Mouse (Mus musculus) kidney, postnatal 0 days (tissue): Measurements from ENCODE around the gene Sertad3. TPM values are rescaled to one million over a fixed set of nuclear protein-coding genes. Genes with fewer than 3 reads are reported as not detected.

Experiments
- ATAC-seq: fragments of 200-750 bp; cut with Nextera tagmentation; replicated peaks from 2 replicates; pipeline ENCODE4 v1.8.0; 2017; ENCODE audit warnings: low read depth, moderate number of reproducible peaks, moderate TSS enrichment, moderate library complexity; ENCODE audit not compliant: low FRiP score
- DNase-seq: peaks from one replicate; pipeline ENCODE4 v3.0.0-alpha.2; 2016; ENCODE audit warnings: low spot score
- H3K27ac ChIP-seq: fragments of 300-500 bp; sonication (generic); 2 replicates; pipeline ENCODE4 v1.5.1; 2014; ENCODE audit warnings: mild to moderate bottlenecking
- H3K27me3 ChIP-seq: fragments of 300-500 bp; sonication (generic); 2 replicates; pipeline ENCODE4 v1.6.1; 2014; ENCODE audit warnings: low read length, mixed read lengths; ENCODE audit not compliant: insufficient read depth
- H3K36me3 ChIP-seq: fragments of 300-500 bp; sonication (generic); 2 replicates; pipeline ENCODE4 v1.6.1; 2014; ENCODE audit warnings: low read length, mixed read lengths; ENCODE audit not compliant: insufficient read depth
- H3K4me1 ChIP-seq: fragments of 300-500 bp; sonication (generic); replicated peaks from 2 replicates; pipeline ENCODE4 v1.6.1; 2014; ENCODE audit warnings: antibody characterized with exemption, low read length, mixed read lengths; ENCODE audit not compliant: insufficient read depth
- H3K4me2 ChIP-seq: fragments of 300-500 bp; sonication (generic); 2 replicates; pipeline ENCODE4 v1.6.1; 2014; ENCODE audit warnings: mild to moderate bottlenecking, low read length, moderate library complexity, mixed read lengths
- H3K4me3 ChIP-seq: fragments of 300-500 bp; sonication (generic); replicated peaks from 2 replicates; pipeline ENCODE4 v1.5.1; 2014; ENCODE audit warnings: low read depth, low read length
- H3K9ac ChIP-seq: fragments of 300-500 bp; sonication (generic); 2 replicates; pipeline ENCODE4 v1.6.1; 2014; ENCODE audit warnings: low read depth, low read length
- H3K9me3 ChIP-seq: fragments of 300-500 bp; sonication (generic); replicated peaks from 2 replicates; pipeline ENCODE4 v1.6.1; 2016; ENCODE audit warnings: low read length, inconsistent platforms, mixed read lengths
- CTCF ChIP-seq: IDR thresholded peaks from 2 replicates; pipeline ENCODE4 v1.5.1; 2016; ENCODE audit warnings: antibody characterized with exemption, low read depth, mild to moderate bottlenecking, moderate library complexity
- WGBS: fragments of 180-500 bp; shearing (Covaris S2); extraction: QIAGEN DNeasy Blood & Tissue Kit; methylation state at CpG from one replicate; pipeline ENCODE4 v1.1.7; 2014; 5-methylcytosine and 5-hydroxymethylcytosine counted together
- polyA plus RNA-seq: library from polyadenylated mRNA; unstranded; fragments of >200 nt; fragmentation: Nextera tagmentation; extraction: Ambion mirVana; gene quantifications from 2 replicates; pipeline ENCODE4 v1.2.1, GENCODE M21; 2015

Gene Sertad3
- 24.0 and 25.3 TPM in 2 replicates for polyA plus RNA-seq

DNA sequence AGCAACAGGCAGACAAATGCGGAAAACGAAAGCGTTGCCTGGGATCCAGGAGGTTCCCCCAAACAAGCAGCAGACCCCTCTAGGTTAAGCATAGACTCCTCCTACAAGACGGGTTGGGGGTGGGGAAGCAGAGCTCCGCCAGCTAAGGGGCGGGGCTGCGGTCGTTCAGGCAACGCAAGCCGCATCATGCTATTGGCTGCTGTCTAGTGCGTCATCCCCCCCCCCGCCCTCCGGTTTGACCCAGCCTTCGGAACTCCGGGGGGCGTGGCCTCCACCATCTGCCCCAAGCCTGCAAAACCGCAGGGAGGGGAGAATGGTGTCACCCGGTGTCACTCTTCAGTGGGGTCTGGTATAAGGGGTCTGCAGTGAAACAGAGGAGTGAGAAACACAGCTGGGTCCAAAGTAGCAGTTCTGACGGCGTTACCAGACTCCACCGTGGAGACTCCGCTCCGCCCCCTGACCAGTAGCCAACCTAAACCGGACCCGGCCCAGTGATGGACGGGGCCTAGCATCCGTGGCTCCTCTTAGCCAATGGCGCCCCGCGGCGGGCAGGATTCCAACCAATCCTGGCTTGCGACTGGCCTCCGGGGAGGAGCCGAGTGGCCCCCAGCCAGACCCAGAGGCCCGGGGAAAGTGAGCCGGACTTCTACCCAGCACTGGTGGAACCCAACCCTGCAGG is at the start of gene Sertad3:
Sertad3 (plus strand) TSS at position 613 of the 679 bp plus-strand sequence.
- DNase-seq (peak; percentile 99), ATAC-seq (peak; percentile 94)
- WGBS: under 1% methylated on average over 36 of the region's 36 CpGs
- TF ChIP-seq CTCF: peak; percentile 18; the same call in 1 of the 2 replicates
- Histone ChIP-seq H3K4me3 (peak within 1 kb of the TSS; percentile 73), H3K27ac (peak within 1 kb of the TSS; percentile 94), H3K4me1 (peaks cover 6% of the 10 kb centered on the region), H3K27me3 (no peaks in the 10 kb centered on the region), H3K9ac (peak within 1 kb of the TSS; percentile 66), H3K9me3 (no peaks in the 10 kb centered on the region), H3K36me3 (peaks cover 5% of the 10 kb centered on the region; the same call in 1 of the 2 replicates), H3K4me2 (peak within 1 kb of the TSS; percentile 63)

DNA sequence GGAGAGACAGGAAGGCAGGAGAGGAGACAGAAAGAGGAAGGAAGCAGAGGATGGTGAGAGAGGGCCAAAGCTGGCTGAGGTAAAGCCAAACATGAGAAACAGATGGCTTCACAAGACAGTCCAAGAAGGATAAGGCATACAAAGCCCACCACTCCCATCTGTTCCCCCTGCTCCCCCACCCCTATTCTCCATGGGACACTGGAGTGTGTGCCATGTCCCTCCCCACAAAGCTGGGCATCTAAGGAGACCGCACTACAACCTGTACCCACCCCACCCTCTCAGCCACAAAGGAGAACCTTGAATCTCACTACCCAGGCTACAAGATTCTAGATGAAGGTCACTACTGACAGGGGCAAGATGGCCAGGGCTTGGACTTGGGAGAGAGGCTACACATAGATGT is 46.2 kb upstream of the Sertad3 start:
- Histone ChIP-seq H3K4me3 (no peak overlapping the region), H3K4me1 (no peaks in the 10 kb centered on the region), H3K9me3 (no peaks in the 10 kb centered on the region; the same call in 1 of the 2 replicates), H3K4me2 (no peak overlapping the region), H3K27ac (no peak overlapping the region), H3K27me3 (no peaks in the 10 kb centered on the region), H3K36me3 (no peaks in the 10 kb centered on the region), H3K9ac (no peak overlapping the region)
- DNase-seq (no peak), ATAC-seq (no peak)
- TF ChIP-seq CTCF: no peak
- 95% methylated on average over 1 of the region's 1 CpGs for WGBS

DNA sequence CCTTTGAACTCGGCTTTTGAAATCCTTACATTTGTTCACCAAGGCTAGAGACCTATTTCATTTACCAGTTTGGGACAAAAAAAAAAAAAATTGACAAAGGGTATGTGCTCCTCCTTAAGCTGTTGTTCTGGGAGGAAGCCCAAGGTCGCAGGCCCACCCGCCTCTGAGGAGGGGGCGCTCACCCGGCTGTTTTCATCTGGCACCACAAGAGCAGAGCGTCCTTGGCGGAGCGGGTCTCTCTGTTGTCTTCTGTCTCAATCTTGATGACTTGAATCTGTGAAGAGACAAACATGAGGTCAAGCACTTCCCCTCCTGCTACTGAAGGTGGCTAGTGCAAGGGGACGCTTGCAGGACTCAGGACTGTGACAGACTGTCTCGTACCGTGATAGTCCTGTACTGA is 45.6 kb upstream of the Sertad3 start:
- Histone ChIP-seq H3K4me2 (no peak overlapping the region), H3K9ac (no peak overlapping the region), H3K27ac (no peak overlapping the region), H3K27me3 (no peaks in the 10 kb centered on the region), H3K9me3 (no peaks in the 10 kb centered on the region; the same call in 1 of the 2 replicates), H3K36me3 (no peaks in the 10 kb centered on the region), H3K4me1 (no peaks in the 10 kb centered on the region), H3K4me3 (no peak overlapping the region)
- 76% methylated on average over 11 of the region's 11 CpGs for WGBS
- no peak for TF ChIP-seq CTCF
- DNase-seq (no peak), ATAC-seq (no peak)

DNA sequence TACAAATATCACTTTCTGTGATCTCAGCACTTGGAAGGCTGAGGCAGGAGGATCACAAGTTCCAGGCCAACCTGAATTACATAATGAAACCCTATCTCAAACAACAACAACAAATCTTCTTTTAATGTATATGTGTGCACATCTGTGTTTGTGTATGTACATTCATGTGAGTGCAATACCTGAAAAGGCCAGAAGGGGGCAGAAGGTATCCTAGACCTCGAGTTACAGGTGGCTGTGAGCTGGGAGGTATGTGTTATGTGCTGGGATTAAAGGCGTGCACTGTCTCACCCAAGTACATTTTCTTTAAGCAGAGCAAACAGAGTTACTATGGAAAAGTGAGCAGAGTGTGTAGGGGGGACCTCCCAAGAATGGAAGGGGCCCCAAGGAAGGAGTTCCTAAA is 44.4 kb upstream of the Sertad3 start:
- WGBS: 57% methylated on average over 2 of the region's 2 CpGs
- H3K9me3 ChIP-seq: no peaks in the 10 kb centered on the region; the same call in 1 of the 2 replicates
- TF ChIP-seq CTCF: peak; percentile 25; the same call in 1 of the 2 replicates

DNA sequence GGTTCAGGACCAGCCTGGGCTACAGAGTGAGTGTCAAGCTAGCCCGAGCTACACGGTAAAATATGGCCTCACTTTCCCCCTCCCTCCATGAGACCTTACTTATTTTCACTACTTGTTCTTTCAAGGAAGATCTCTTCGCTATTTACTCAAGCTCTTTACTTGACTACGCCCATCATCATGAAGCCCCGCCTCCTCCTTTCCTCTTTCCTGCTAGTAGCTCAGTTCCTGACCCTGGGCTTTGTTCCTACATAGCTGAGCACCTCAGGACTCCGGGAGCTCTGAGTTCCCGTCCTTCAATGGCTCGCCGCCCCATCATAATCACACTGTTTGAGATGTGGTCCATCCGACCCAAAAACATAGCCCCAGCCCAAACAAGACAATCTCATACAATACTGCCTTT is 40.2 kb upstream of the Sertad3 start:
- no peak for ATAC-seq
- no peak overlapping the region for H3K9ac ChIP-seq

More for the DNA sequence above, 44.4 kb upstream of the Sertad3 start:
- H3K9ac ChIP-seq: no peak overlapping the region
- no peaks in the 10 kb centered on the region for H3K4me1 ChIP-seq
- no peak for ATAC-seq
- H3K4me2 ChIP-seq: no peak overlapping the region
- DNase-seq: no peak
- H3K4me3 ChIP-seq: no peak overlapping the region
- H3K36me3 ChIP-seq: no peaks in the 10 kb centered on the region
- H3K27me3 ChIP-seq: no peaks in the 10 kb centered on the region
- H3K27ac ChIP-seq: no peak overlapping the region

DNA sequence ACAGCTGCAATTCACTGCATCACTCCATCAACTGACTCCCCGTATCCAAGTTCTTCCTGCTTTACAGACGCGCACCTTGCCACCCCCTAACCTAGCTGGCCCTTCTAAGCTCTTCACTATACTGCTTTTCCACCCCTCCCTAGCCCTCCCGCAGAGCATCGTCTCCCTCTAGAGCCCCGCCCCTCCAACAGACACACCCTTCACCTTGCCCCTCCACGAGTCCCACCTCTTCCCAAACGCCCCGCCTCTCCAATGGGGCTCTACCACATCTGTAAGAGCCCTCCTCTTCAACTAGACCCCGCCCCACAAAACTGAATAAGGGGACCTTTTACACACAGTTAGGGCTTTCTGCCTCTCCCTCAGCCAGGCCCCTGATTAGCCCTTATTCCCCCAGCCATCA is 39.8 kb upstream of the Sertad3 start:
- no peak for ATAC-seq
- Histone ChIP-seq H3K4me2 (no peak overlapping the region), H3K36me3 (no peaks in the 10 kb centered on the region), H3K4me1 (no peaks in the 10 kb centered on the region), H3K4me3 (no peak overlapping the region), H3K27me3 (peaks cover 5% of the 10 kb centered on the region; the same call in 1 of the 2 replicates), H3K9me3 (no peaks in the 10 kb centered on the region; the same call in 1 of the 2 replicates), H3K27ac (no peak overlapping the region), H3K9ac (no peak overlapping the region)
- TF ChIP-seq CTCF: no peak
- 12% methylated on average over 10 of the region's 10 CpGs for WGBS
- DNase-seq: no peak

More for the DNA sequence above, 40.2 kb upstream of the Sertad3 start:
- no peak for DNase-seq
- Histone ChIP-seq H3K4me2 (no peak overlapping the region), H3K4me1 (no peaks in the 10 kb centered on the region), H3K27me3 (peaks cover 5% of the 10 kb centered on the region; the same call in 1 of the 2 replicates), H3K9me3 (no peaks in the 10 kb centered on the region; the same call in 1 of the 2 replicates), H3K27ac (no peak overlapping the region), H3K4me3 (no peak overlapping the region), H3K36me3 (no peaks in the 10 kb centered on the region)
- WGBS: 27% methylated on average over 10 of the region's 10 CpGs
- no peak for TF ChIP-seq CTCF
